Mouse (Mus musculus): ENCODE data around the gene Aar2. TPM values are rescaled to one million over a fixed set of nuclear protein-coding genes. Genes with fewer than 3 reads are reported as not detected.
A peak's percentile ranks its signal among the peaks of the same experiment; 100 is the strongest.

The Aar2 gene
- total RNA-seq (2014; rRNA removed) (49.1 and 53.5 TPM in 2 replicates), polyA plus RNA-seq (2015; fragmentation: Nextera tagmentation; extraction: Ambion mirVana) (42.0 and 44.5 TPM in 2 replicates)

DNA sequence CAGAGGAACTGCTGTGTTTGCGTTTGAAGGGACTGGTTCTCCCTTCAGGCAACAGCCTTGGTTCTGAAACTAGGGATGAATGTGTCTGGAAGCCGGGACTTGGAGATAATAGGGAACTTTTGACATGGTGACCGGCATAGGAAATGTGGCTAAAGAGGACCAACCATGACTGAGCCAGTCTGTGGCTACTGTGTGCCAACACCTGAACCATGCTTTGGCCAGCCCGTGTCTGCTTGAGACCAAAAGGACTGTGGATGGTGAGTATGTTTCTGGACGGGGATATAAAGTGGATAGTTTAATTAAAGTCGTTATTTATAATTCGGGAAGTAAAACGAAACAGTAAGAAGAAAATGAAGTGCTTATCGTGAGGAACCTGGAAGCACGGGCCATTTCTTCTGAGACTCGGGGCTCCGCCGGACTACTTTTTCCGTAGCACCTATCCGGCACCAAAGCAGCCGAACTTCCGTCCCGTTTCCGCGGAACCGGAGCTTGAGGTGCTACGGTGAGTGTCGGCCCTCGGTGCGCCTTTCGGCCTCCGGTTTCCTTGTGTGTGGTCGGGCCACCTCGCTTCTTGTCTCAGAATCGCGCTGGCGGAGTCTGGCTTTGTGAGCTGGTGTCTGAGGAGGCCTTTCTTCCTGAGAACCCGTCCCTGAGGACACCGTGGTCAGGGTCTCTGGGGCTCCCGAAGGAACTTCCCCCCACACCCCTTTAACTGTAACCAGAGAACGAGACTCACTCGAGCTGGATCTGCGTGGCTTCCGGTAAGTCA is at the start of gene Aar2:
TSS of gene Aar2 (plus strand) at position 462 of the 769 bp plus-strand sequence.
- Histone ChIP-seq H3K4me3 (ENCODE audit: low read depth, low read length) (peak within 1 kb of the TSS; percentile 74), H3K9me3 (ENCODE audit: low read length) (no peaks in the 10 kb centered on the region), H3K4me2 (ENCODE audit: low read depth, low read length, poor library complexity, severe bottlenecking) (peak within 1 kb of the TSS; percentile 72), H3K36me3 (ENCODE audit: insufficient read depth, low read length) (peaks cover 12% of the 10 kb centered on the region), H3K4me1 (ENCODE audit: insufficient read depth, low read length) (peaks cover 11% of the 10 kb centered on the region), H3K27ac (ENCODE audit: low read depth, low read length) (peak within 1 kb of the TSS; percentile 67), H3K27me3 (ENCODE audit: insufficient read depth, low read length) (no peaks in the 10 kb centered on the region), H3K9ac (replicated peaks; ENCODE audit: low read length, poor library complexity, severe bottlenecking) (peak within 1 kb of the TSS; percentile 70)
- 5% methylated on average over 39 of the region's 39 CpGs for whole genome bisulfite sequencing
- ATAC-seq (ENCODE audit: low FRiP score): 0 out of 2 replicates have a peak, but pooled peaks have one; percentile 56
- DNase-seq (ENCODE audit: low spot score): peak; percentile 82
- no peak for TF ChIP-seq CTCF (IDR thresholded peaks at IDR 0.05)

DNA sequence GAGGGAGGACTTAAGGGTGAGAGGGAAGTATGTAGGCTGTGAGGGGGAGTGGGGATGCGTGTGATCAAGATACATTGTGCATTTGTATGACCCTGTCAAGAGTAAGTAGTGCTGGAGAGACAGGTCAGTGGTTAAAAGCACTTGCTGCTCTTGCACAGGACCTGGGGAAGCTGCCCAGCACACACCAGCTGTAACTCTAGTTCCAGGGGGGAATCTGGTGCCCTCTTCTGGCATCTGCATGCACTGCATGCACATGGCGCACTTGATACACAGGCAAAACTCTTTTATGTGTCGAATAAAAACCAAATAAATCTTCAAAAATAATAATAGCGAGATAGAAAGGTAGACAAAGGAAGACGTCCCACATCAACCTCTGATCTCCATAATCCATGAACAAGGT is 49.5 kb upstream of the Aar2 start:
- Histone ChIP-seq H3K27me3 (ENCODE audit: insufficient read depth, low read length) (no peaks in the 10 kb centered on the region), H3K4me3 (ENCODE audit: low read depth, low read length) (no peak overlapping the region), H3K27ac (ENCODE audit: low read depth, low read length) (no peak overlapping the region), H3K9ac (replicated peaks; ENCODE audit: low read length, poor library complexity, severe bottlenecking) (no peak overlapping the region), H3K36me3 (ENCODE audit: insufficient read depth, low read length) (peaks cover 72% of the 10 kb centered on the region), H3K4me1 (ENCODE audit: insufficient read depth, low read length) (peaks cover 10% of the 10 kb centered on the region; the same call in 1 of the 2 replicates), H3K9me3 (ENCODE audit: low read length) (no peaks in the 10 kb centered on the region), H3K4me2 (ENCODE audit: low read depth, low read length, poor library complexity, severe bottlenecking) (no peak overlapping the region)
- WGBS: 50% methylated on average over 5 of the region's 5 CpGs
- ATAC-seq (ENCODE audit: low FRiP score) (no peak), DNase-seq (ENCODE audit: low spot score) (peak; percentile 70)
- peak; percentile 90 for TF ChIP-seq CTCF (IDR thresholded peaks at IDR 0.05)

DNA sequence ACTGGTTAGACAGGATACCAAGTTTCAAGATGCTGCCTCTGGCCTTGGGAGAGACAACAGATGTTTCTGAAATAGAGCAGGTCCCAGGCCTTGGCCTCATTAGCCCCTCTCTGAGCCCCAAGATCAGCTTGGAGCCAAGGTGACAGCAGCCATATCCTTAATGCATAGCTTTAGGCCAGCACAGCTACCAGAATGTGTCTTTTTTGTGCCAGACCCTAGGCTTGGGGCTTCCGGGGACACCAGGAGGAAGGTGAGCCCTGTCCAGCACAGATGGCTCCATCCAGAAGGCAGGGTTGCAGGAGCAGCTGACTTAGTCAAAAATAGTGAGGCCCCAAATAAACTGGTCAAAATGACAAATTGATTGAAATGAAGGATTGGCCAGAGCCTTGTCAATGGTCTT is 46.4 kb upstream of the Aar2 start:
- no peak for TF ChIP-seq CTCF (IDR thresholded peaks at IDR 0.05)
- no peak overlapping the region for H3K27ac ChIP-seq (ENCODE audit: low read depth, low read length)
- no peaks in the 10 kb centered on the region for H3K9me3 ChIP-seq (ENCODE audit: low read length)
- no peaks in the 10 kb centered on the region for H3K27me3 ChIP-seq (ENCODE audit: insufficient read depth, low read length)
- no peak overlapping the region for H3K4me3 ChIP-seq (ENCODE audit: low read depth, low read length)
- H3K4me2 ChIP-seq (ENCODE audit: low read depth, low read length, poor library complexity, severe bottlenecking): no peak overlapping the region
- 85% methylated on average over 1 of the region's 1 CpGs for WGBS
- peaks cover 68% of the 10 kb centered on the region for H3K36me3 ChIP-seq (ENCODE audit: insufficient read depth, low read length)
- H3K9ac ChIP-seq (replicated peaks; ENCODE audit: low read length, poor library complexity, severe bottlenecking): no peak overlapping the region
- DNase-seq (ENCODE audit: low spot score): no peak
- ATAC-seq (ENCODE audit: low FRiP score): no peak
- no peaks in the 10 kb centered on the region for H3K4me1 ChIP-seq (ENCODE audit: insufficient read depth, low read length)

DNA sequence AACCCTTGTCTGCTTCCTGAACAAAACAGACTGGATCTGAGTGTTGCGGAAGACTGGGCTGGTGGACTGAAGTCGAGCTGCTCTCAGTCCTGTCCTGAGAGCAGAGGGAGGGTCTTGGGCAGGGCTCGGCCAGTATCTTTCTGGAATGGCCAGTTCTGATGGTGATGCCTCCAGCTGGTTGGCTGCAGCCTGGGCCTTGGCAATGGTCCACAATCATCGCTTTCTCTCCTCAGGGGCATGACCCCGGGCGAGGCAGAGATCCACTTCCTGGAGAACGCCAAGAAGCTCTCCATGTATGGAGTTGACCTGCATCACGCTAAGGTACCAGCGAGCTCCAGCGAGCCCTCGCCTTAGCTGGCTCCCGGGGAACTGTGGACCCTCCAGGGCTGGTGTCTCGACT is 41.9 kb upstream of the Aar2 start:
- no peak overlapping the region for H3K9ac ChIP-seq (replicated peaks; ENCODE audit: low read length, poor library complexity, severe bottlenecking)
- H3K4me2 ChIP-seq (ENCODE audit: low read depth, low read length, poor library complexity, severe bottlenecking): no peak overlapping the region
- no peak for DNase-seq (ENCODE audit: low spot score)
- H3K4me3 ChIP-seq (ENCODE audit: low read depth, low read length): no peak overlapping the region
- H3K9me3 ChIP-seq (ENCODE audit: low read length): no peaks in the 10 kb centered on the region
- H3K27ac ChIP-seq (ENCODE audit: low read depth, low read length): no peak overlapping the region
- 89% methylated on average over 13 of the region's 13 CpGs for WGBS
- no peaks in the 10 kb centered on the region for H3K4me1 ChIP-seq (ENCODE audit: insufficient read depth, low read length)
- ATAC-seq (ENCODE audit: low FRiP score): no peak
- H3K36me3 ChIP-seq (ENCODE audit: insufficient read depth, low read length): peaks cover 78% of the 10 kb centered on the region
- H3K27me3 ChIP-seq (ENCODE audit: insufficient read depth, low read length): no peaks in the 10 kb centered on the region
- no peak for TF ChIP-seq CTCF (IDR thresholded peaks at IDR 0.05)

DNA sequence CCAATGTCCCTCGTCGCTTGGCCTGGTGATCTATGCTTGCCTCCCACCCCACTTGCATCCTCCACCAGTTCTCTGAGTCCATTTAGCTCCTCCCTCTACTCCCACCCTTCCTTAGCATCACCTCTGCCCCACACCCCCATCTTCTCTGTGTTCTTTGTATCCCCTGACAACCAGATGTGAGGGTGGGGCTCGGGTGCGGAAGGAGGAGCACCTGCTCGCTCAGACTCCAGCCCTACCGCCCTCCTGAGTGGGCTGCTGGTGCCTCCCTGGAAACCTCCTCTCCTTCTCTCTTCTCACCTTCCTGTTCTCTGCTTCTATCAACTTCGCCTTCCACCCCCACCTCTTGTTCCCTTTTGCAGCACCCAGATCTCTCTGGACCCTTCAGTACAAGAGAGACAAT is 35.4 kb upstream of the Aar2 start:
- no peak for TF ChIP-seq CTCF (IDR thresholded peaks at IDR 0.05)
- Histone ChIP-seq H3K4me3 (ENCODE audit: low read depth, low read length) (no peak overlapping the region), H3K4me2 (ENCODE audit: low read depth, low read length, poor library complexity, severe bottlenecking) (no peak overlapping the region), H3K4me1 (ENCODE audit: insufficient read depth, low read length) (no peaks in the 10 kb centered on the region), H3K9ac (replicated peaks; ENCODE audit: low read length, poor library complexity, severe bottlenecking) (no peak overlapping the region), H3K27me3 (ENCODE audit: insufficient read depth, low read length) (no peaks in the 10 kb centered on the region), H3K9me3 (ENCODE audit: low read length) (no peaks in the 10 kb centered on the region), H3K27ac (ENCODE audit: low read depth, low read length) (no peak overlapping the region), H3K36me3 (ENCODE audit: insufficient read depth, low read length) (peaks cover 67% of the 10 kb centered on the region)
- ATAC-seq (ENCODE audit: low FRiP score): no peak
- no peak for DNase-seq (ENCODE audit: low spot score)
- 78% methylated on average over 7 of the region's 7 CpGs for WGBS

DNA sequence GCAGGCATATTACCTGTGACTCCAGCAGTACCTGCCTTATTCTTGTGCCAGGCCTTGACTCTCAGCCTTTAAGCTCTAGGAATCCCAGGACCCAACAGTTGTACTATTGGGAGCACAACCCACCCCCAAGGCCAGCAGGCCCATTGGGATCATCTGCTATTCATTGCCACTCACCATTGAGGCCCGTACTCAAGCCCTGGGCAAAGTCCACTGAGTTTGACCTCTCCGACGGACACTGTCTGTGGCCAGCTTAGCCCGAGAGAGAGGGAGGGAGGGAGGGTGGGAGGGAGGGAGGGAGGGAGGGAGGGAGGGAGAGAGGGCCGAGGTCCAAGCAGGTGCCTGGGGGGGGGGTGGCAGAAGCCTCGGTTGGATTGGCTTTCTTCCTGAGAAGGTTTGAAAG is 34.8 kb upstream of the Aar2 start:
- 59% methylated on average over 5 of the region's 6 CpGs for WGBS
- Histone ChIP-seq H3K4me2 (ENCODE audit: low read depth, low read length, poor library complexity, severe bottlenecking) (no peak overlapping the region), H3K4me3 (ENCODE audit: low read depth, low read length) (no peak overlapping the region), H3K27me3 (ENCODE audit: insufficient read depth, low read length) (no peaks in the 10 kb centered on the region), H3K9ac (replicated peaks; ENCODE audit: low read length, poor library complexity, severe bottlenecking) (no peak overlapping the region), H3K36me3 (ENCODE audit: insufficient read depth, low read length) (peaks cover 66% of the 10 kb centered on the region), H3K4me1 (ENCODE audit: insufficient read depth, low read length) (no peaks in the 10 kb centered on the region), H3K9me3 (ENCODE audit: low read length) (no peaks in the 10 kb centered on the region), H3K27ac (ENCODE audit: low read depth, low read length) (no peak overlapping the region)
- ATAC-seq (ENCODE audit: low FRiP score): no peak
- DNase-seq (ENCODE audit: low spot score): no peak
- no peak for TF ChIP-seq CTCF (IDR thresholded peaks at IDR 0.05)
